Mouse (Mus musculus) spleen, postnatal 36 days (tissue): ENCODE results near the gene Umad1.

ENCODE experiments used
- DNase-seq, 2 experiments: peaks; one replicate each; pipeline ENCODE4 v3.0.0; 2022; ENCODE audit warnings: low spot score in 2 of 2, mixed read lengths in 1 of 2

Gene Umad1

GRCm38 (mm10) chr6:8416802-8417569, 157.9 kb downstream of the Umad1 start:
- DNase-seq: no peak

GRCm38 (mm10) chr6:8419485-8420186, 160.5 kb downstream of the Umad1 start:
- no peak for DNase-seq

GRCm38 (mm10) chr6:8420187-8420503, 161.1 kb downstream of the Umad1 start:
- DNase-seq: no peak

GRCm38 (mm10) chr6:8421421-8421820, 162.3 kb downstream of the Umad1 start:
- no peak for DNase-seq

- no peak for DNase-seq
Observed at GRCm38 (mm10) chr6:8421959-8422581, 163.0 kb downstream of the Umad1 start.

GRCm38 (mm10) chr6:8423142-8423541, 164.1 kb downstream of the Umad1 start:
- DNase-seq: peak; percentile 6 to 24

- DNase-seq: no peak
Observed at GRCm38 (mm10) chr6:8427692-8428091, 168.6 kb downstream of the Umad1 start.

- no peak for DNase-seq
Observed at GRCm38 (mm10) chr6:8430610-8431234, 171.6 kb downstream of the Umad1 start.

- DNase-seq: no peak
Observed at GRCm38 (mm10) chr6:8433179-8433578, 174.1 kb downstream of the Umad1 start.

GRCm38 (mm10) chr6:8437937-8438336, 178.8 kb downstream of the Umad1 start:
- no peak for DNase-seq

- no peak for DNase-seq
Observed at GRCm38 (mm10) chr6:8441814-8442213, 182.7 kb downstream of the Umad1 start.

- DNase-seq: no peak
Observed at GRCm38 (mm10) chr6:8446786-8447185, 187.7 kb downstream of the Umad1 start.

GRCm38 (mm10) chr6:8455599-8455998, 196.5 kb downstream of the Umad1 start:
- no peak for DNase-seq

- DNase-seq: no peak
Observed at GRCm38 (mm10) chr6:8458596-8458995, 199.5 kb downstream of the Umad1 start.

- DNase-seq: no peak
Observed at GRCm38 (mm10) chr6:8462447-8462846, 203.4 kb downstream of the Umad1 start.

- no peak for DNase-seq
Observed at GRCm38 (mm10) chr6:8465388-8465787, 206.3 kb downstream of the Umad1 start.

- no peak for DNase-seq
Observed at GRCm38 (mm10) chr6:8465985-8466384, 206.9 kb downstream of the Umad1 start.

GRCm38 (mm10) chr6:8467667-8468337, 208.7 kb downstream of the Umad1 start:
- DNase-seq: no peak

GRCm38 (mm10) chr6:8469918-8470317, 210.8 kb downstream of the Umad1 start:
- no peak for DNase-seq

- DNase-seq: no peak
Observed at GRCm38 (mm10) chr6:8472125-8472524, 213.0 kb downstream of the Umad1 start.

- DNase-seq: no peak
Observed at GRCm38 (mm10) chr6:8472915-8473314, 213.8 kb downstream of the Umad1 start.

GRCm38 (mm10) chr6:8473498-8473897, 214.4 kb downstream of the Umad1 start:
- DNase-seq: no peak
